Mouse (Mus musculus) CH12.LX (cell line): ENCODE data around the gene Lipc.

Experiments used
- CTCF ChIP-seq, 2 experiments: IDR thresholded peaks in 1 of 2; conservative IDR thresholded peaks in 1 of 2; 2 replicates each; pipeline ENCODE4 v1.5.1; 2011 to 2012; ENCODE audit warnings: low read depth in 2 of 2, low read length in 2 of 2, improper control_type of control experiment in 1 of 2, inconsistent platforms in 1 of 2, mild to moderate bottlenecking in 1 of 2, moderate library complexity in 1 of 2
- EP300 ChIP-seq: IDR thresholded peaks from 2 replicates; pipeline ENCODE4 v1.6.1; 2011; ENCODE audit warnings: low read length, improper control_type of control experiment
- JUN ChIP-seq: IDR thresholded peaks from 2 replicates; pipeline ENCODE4 v1.6.1; 2011; ENCODE audit warnings: low read depth, mild to moderate bottlenecking, low read length, improper control_type of control experiment, moderate library complexity; ENCODE audit not compliant: insufficient read depth
- KAT2A ChIP-seq: IDR thresholded peaks from 2 replicates; pipeline ENCODE4 v1.6.1; 2012; ENCODE audit warnings: low read length, improper control_type of control experiment, inconsistent platforms; ENCODE audit not compliant: insufficient replicate concordance
- MYC ChIP-seq: IDR thresholded peaks from 2 replicates; pipeline ENCODE4 v1.6.1; 2011; ENCODE audit warnings: low read depth, mild to moderate bottlenecking, improper control_type of control experiment, low read length
- POLR2A ChIP-seq: IDR thresholded peaks from 2 replicates; pipeline ENCODE4 v1.6.1; 2011; ENCODE audit warnings: low read depth, mild to moderate bottlenecking, improper control_type of control experiment, low read length
- RAD21 ChIP-seq: IDR thresholded peaks from 2 replicates; pipeline ENCODE4 v1.6.1; 2011; ENCODE audit warnings: low read depth, mild to moderate bottlenecking, low read length, improper control_type of control experiment, moderate library complexity
- SIN3A ChIP-seq: IDR thresholded peaks from 2 replicates; pipeline ENCODE4 v1.6.1; 2012; ENCODE audit warnings: low read length, improper control_type of control experiment, inconsistent platforms
- TCF12 ChIP-seq: IDR thresholded peaks from 2 replicates; pipeline ENCODE4 v1.6.1; 2014; ENCODE audit warnings: low read depth, mild to moderate bottlenecking, inconsistent platforms, low read length, improper control_type of control experiment
- ZC3H11A ChIP-seq: IDR thresholded peaks from 2 replicates; pipeline ENCODE4 v1.6.1; 2012; ENCODE audit warnings: low read depth, mild to moderate bottlenecking, inconsistent platforms, low read length, improper control_type of control experiment
- ZMIZ1 ChIP-seq: IDR thresholded peaks from 2 replicates; pipeline ENCODE4 v1.6.1; 2012; ENCODE audit warnings: low read depth, mild to moderate bottlenecking, inconsistent platforms, low read length, improper control_type of control experiment
- ZNF384 ChIP-seq: IDR thresholded peaks from 2 replicates; pipeline ENCODE4 v1.6.1; 2012; ENCODE audit warnings: low read depth, low read length, improper control_type of control experiment, inconsistent platforms

DNA sequence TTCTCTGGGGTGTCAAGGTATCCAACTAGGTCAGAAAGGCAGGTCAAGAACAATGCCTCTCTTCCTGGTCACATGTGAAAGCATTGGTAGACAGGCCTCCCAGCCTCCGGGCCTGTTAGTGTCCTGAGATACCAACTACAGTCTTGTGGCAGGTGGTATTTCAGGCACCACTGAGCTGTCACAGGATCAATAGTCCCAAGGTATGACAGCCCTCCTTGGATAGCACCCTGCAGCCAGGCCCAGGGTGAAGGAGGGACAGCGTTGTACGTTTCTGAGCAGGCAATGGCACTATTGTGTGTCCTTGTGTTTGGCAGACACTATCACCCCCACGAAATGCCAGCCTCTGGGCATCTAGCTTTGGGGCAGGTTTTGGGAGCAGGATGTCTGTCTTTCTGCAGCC, 77.0 kb downstream of the Lipc start:
- TF ChIP-seq CTCF (conservative IDR thresholded peaks at IDR 0.05 in 1 of 2, IDR thresholded peaks at IDR 0.05 in 1 of 2; ENCODE audit: low read depth in 2 of 2, low read length in 2 of 2) (no peak), JUN (no peak), ZC3H11A (no peak), RAD21 (no peak), ZNF384 (no peak), KAT2A (no peak), EP300 (no peak), POLR2A (no peak), SIN3A (no peak), ZMIZ1 (no peak), TCF12 (no peak), MYC (no peak)
